Mouse (Mus musculus) telencephalon, adult 2 months (tissue): Measurements from ENCODE around the gene Olfr832.
"Not testable (repeated sequence)": the region's sequence is repeated elsewhere in the genome, so short reads cannot be mapped to it uniquely, and the experiment has no call there.

ENCODE experiments used
- DNase-seq: peaks from one replicate; pipeline ENCODE4 v3.0.0-alpha.2; 2011; ENCODE audit warnings: low read depth, low spot score

Gene Olfr832

DNA sequence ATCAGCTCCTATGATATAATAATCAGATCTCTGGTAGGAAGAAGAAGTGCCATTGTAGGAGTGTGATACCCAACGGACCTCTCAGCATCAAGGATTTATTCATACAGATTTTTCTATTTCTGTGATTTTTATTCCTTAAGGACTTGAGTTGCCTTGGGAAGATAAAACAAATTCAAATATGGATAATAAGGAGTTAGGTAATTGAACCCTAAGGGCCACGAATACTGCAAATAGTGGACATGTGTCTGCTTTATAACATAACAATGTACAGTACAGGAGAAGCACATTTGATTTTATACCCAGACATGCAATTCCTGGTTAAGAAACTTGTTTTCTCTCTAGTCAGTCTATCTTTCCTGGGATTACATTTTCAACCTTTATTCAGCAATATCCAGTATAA lies at the start of gene Olfr832:
Gene Olfr832, plus strand, starts transcription at position 301 of the 400 bp plus-strand sequence.
- not testable (repeated sequence) for DNase-seq

DNA sequence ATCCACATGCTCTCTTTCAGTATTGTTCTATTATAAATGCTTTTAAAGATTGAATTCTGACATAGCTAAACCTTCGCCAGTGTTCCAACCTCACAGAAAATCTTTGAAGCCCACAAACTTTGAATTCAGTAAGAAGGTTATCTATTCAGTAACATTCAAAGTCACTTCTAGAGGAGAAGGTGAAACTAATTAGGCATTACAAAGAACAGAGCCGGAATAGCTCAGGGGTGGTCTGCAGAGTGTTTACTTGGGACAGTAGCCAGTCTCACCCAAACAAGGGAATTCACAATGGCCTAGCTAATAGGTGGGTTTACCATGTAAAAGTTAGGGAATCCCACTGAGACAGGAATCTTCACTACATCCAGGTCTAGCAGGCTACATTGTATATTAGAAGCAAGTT lies 29.2 kb upstream of the Olfr832 start:
- DNase-seq, result not testable (repeated sequence)

DNA sequence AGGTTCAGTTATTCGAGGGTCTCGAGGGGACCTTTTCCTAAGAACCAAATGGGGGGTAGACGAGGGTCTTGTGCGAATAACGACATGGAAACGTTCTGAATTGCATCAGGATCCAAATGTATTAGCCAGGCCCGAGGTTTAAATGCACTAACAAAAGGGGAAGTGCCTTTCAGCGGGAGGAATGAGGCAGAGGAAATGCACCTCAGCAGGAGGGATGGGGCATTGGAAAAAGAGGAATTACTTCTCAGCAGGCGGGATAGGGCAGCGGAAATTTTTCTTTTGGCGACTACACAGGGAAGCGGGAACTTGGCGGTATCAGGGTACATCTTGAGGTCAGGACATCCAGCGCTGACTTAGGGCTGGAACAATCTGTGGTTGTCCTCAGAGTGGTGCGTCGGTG lies 9.0 kb upstream of the Olfr832 start:
- DNase-seq, result not testable (repeated sequence)

DNA sequence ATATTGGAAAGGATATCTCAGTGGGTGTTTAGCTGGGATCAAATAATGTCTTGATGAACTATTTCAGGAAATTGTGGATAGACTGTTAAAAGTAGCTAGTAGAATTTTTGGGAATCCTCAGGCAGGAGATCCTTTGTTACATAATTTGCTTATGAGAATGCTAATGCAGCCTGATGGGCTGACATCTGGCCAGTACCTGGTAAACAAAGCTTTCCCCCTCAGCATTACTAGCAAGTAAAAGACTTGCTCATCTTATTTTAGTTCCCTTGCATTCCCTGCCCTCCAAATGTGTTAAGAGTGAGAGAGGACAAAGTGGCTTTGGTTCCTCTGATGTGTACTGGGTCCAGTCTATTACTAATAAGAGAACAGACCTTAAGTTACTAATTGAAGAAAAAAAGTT lies 25.1 kb downstream of the Olfr832 start:
- DNase-seq, result no peak

DNA sequence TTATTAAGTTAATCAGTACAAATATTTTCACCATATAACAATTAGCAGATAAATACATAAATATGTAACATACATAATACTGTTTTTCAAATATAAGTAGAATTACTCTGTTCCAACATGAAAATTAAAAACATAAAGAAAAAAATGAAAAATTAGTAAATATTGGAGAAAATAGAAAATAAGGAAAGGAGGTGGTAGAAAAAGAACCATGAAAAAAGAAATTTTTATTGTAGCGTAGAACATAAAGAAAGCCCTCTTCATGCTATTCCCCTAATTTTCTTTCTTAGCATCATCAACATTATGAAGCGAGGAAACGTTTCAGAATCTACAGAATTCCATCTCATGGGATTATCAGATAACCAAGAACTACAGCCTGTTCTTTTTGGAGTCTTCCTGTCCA lies 50.8 kb downstream of the Olfr832 start, which contains the start of gene Olfr834:
Gene Olfr834, plus strand, starts transcription at position 301 of the 400 bp plus-strand sequence.
- no peak for DNase-seq
